Mouse (Mus musculus) embryonic facial prominence, embryonic 11.5 days (tissue): ENCODE data around the gene Rab10. TPM values are rescaled to one million over a fixed set of nuclear protein-coding genes. Genes with fewer than 3 reads are reported as not detected.
A peak's percentile ranks its signal among the peaks of the same experiment; 100 is the strongest.
"Not testable (repeated sequence)": the region's sequence is repeated elsewhere in the genome, so short reads cannot be mapped to it uniquely, and the experiment has no call there.

Experiments used
- ATAC-seq: fragments of 200-750 bp; cut with Nextera tagmentation; replicated peaks from 2 replicates; pipeline ENCODE4 v1.8.0; 2017; ENCODE audit warnings: low read depth; ENCODE audit not compliant: insufficient number of reproducible peaks, low FRiP score, low TSS enrichment
- DNase-seq: peaks from one replicate; pipeline ENCODE4 v3.0.0-alpha.2; 2015; ENCODE audit warnings: low spot score
- H3K27ac ChIP-seq: fragments of 300-500 bp; sonication (generic); replicated peaks from 2 replicates; pipeline ENCODE4 v1.5.1; 2014; ENCODE audit warnings: mild to moderate bottlenecking, low read depth, low read length, control low read depth
- H3K27me3 ChIP-seq: fragments of 300-500 bp; sonication (generic); 2 replicates; pipeline ENCODE4 v1.6.1; 2014; ENCODE audit warnings: mild to moderate bottlenecking, low read length, moderate library complexity, mixed read lengths; ENCODE audit not compliant: control insufficient read depth, insufficient read depth
- H3K36me3 ChIP-seq: fragments of 300-500 bp; sonication (generic); replicated peaks from 2 replicates; pipeline ENCODE4 v1.6.1; 2014; ENCODE audit warnings: low read depth, mild to moderate bottlenecking, low read length, moderate library complexity, mixed read lengths; ENCODE audit not compliant: control insufficient read depth, insufficient read depth
- H3K4me1 ChIP-seq: fragments of 300-500 bp; sonication (generic); 2 replicates; pipeline ENCODE4 v1.6.1; 2014; ENCODE audit warnings: low read length, mixed read lengths; ENCODE audit not compliant: control insufficient read depth, insufficient read depth
- H3K4me2 ChIP-seq: fragments of 300-500 bp; sonication (generic); 2 replicates; pipeline ENCODE4 v1.6.1; 2014; ENCODE audit warnings: low read depth, mild to moderate bottlenecking, control low read depth, low read length, moderate library complexity
- H3K4me3 ChIP-seq: fragments of 300-500 bp; sonication (generic); 2 replicates; pipeline ENCODE4 v1.5.1; 2014; ENCODE audit warnings: low read depth, low read length, control low read depth
- H3K9ac ChIP-seq: fragments of 300-500 bp; sonication (generic); replicated peaks from 2 replicates; pipeline ENCODE4 v1.6.1; 2014; ENCODE audit warnings: mild to moderate bottlenecking, control low read depth, low read length
- H3K9me3 ChIP-seq: fragments of 300-500 bp; sonication (generic); replicated peaks from 2 replicates; pipeline ENCODE4 v1.6.1; 2016; ENCODE audit warnings: mild to moderate bottlenecking, low read length, inconsistent platforms, mixed read lengths; ENCODE audit not compliant: control insufficient read depth
- WGBS: fragments of 180-500 bp; shearing (Covaris S2); extraction: QIAGEN DNeasy Blood & Tissue Kit; methylation state at CpG from one replicate; pipeline ENCODE4 v1.1.7; 2014; 5-methylcytosine and 5-hydroxymethylcytosine counted together
- polyA plus RNA-seq: library from polyadenylated mRNA; unstranded; fragments of >200 nt; fragmentation: Nextera tagmentation; extraction: Ambion mirVana; gene quantifications from 2 replicates; pipeline ENCODE4 v1.2.1, GENCODE M21; 2014

Rab10 gene
- polyA plus RNA-seq, 1 experiment from 2014 or later: 107 TPM

DNA sequence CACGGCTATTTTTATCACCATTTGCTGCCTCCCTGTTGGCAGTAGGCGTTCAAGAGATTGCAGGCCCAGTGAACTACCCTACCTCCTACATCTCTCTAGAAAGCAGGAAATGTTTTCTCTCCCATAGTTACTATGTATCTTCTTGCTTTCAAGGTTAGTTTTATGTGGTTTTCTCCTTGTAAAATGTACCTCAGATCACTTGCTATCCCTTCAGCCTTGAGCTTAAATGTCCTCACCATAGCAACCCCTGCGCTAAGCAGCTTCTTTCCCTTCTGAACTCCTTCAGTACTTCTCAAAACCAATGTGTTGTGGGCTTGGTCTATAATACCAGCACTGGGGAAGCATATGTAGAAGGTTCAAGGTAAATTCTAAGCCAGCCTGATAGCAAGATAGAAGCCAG, 3.1 kb upstream of the Rab10 start:
- WGBS: 80% methylated on average over 3 of the region's 3 CpGs
- Histone ChIP-seq H3K9me3 (no peaks in the 10 kb centered on the region), H3K36me3 (no peaks in the 10 kb centered on the region), H3K4me1 (no peaks in the 10 kb centered on the region), H3K27ac (no peak overlapping the region), H3K27me3 (no peaks in the 10 kb centered on the region), H3K9ac (no peak overlapping the region), H3K4me2 (no peak overlapping the region), H3K4me3 (no peak overlapping the region)
- no peak for DNase-seq
- ATAC-seq: no peak

- WGBS: 4% methylated on average over 15 of the region's 15 CpGs
- no peaks in the 10 kb centered on the region; the same call in 1 of the 2 replicates for H3K4me1 ChIP-seq
- H3K9ac ChIP-seq: peak overlapping the region; percentile 64
- H3K4me2 ChIP-seq: peak overlapping the region; percentile 75
- H3K9me3 ChIP-seq: no peaks in the 10 kb centered on the region
- ATAC-seq (no peak), DNase-seq (no peak)
- H3K36me3 ChIP-seq: no peaks in the 10 kb centered on the region
- H3K27me3 ChIP-seq: no peaks in the 10 kb centered on the region
- peak overlapping the region; percentile 88 for H3K4me3 ChIP-seq
- H3K27ac ChIP-seq: no peak overlapping the region; the same call in 1 of the 2 replicates
Measured at GRCm38 (mm10) chr12:3310321-3310692, 538 bp upstream of the Rab10 start.

GRCm38 (mm10) chr12:3308541-3309241, 1.1 kb downstream of the Rab10 start:
- DNase-seq (peak; percentile 41), ATAC-seq (no peak)
- Histone ChIP-seq H3K27ac (peak overlapping the region; percentile 95), H3K4me2 (peak overlapping the region; percentile 60), H3K4me1 (no peaks in the 10 kb centered on the region; the same call in 1 of the 2 replicates), H3K9me3 (no peaks in the 10 kb centered on the region), H3K36me3 (no peaks in the 10 kb centered on the region), H3K9ac (peak overlapping the region; percentile 88), H3K4me3 (peak overlapping the region; percentile 88), H3K27me3 (no peaks in the 10 kb centered on the region)
- WGBS: 3% methylated on average over 19 of the region's 19 CpGs

GRCm38 (mm10) chr12:3307587-3307986, 2.2 kb downstream of the Rab10 start:
- DNase-seq (no peak), ATAC-seq (no peak)
- WGBS: 57% methylated on average over 6 of the region's 6 CpGs
- Histone ChIP-seq H3K4me3 (peak overlapping the region; percentile 88), H3K4me2 (peak overlapping the region; percentile 51), H3K9me3 (no peaks in the 10 kb centered on the region), H3K9ac (peak overlapping the region; percentile 34), H3K27ac (no peak overlapping the region), H3K4me1 (no peaks in the 10 kb centered on the region; the same call in 1 of the 2 replicates), H3K36me3 (no peaks in the 10 kb centered on the region), H3K27me3 (no peaks in the 10 kb centered on the region)

- no peaks in the 10 kb centered on the region; the same call in 1 of the 2 replicates for H3K4me1 ChIP-seq
- H3K27ac ChIP-seq: no peak overlapping the region
- H3K9me3 ChIP-seq: no peaks in the 10 kb centered on the region
- no peak overlapping the region for H3K4me3 ChIP-seq
- DNase-seq (no peak), ATAC-seq (no peak)
- WGBS: 92% methylated on average over 2 of the region's 2 CpGs
- H3K4me2 ChIP-seq: no peak overlapping the region
- H3K36me3 ChIP-seq: no peaks in the 10 kb centered on the region
- H3K9ac ChIP-seq: no peak overlapping the region
- no peaks in the 10 kb centered on the region for H3K27me3 ChIP-seq
Measured at GRCm38 (mm10) chr12:3305238-3305637, 4.5 kb downstream of the Rab10 start.

GRCm38 (mm10) chr12:3297622-3298021, 12.1 kb downstream of the Rab10 start:
- not testable (repeated sequence) for H3K4me3 ChIP-seq, H3K9ac ChIP-seq, H3K4me2 ChIP-seq, H3K36me3 ChIP-seq, H3K4me1 ChIP-seq, ATAC-seq, H3K27ac ChIP-seq, H3K9me3 ChIP-seq, DNase-seq, H3K27me3 ChIP-seq
- WGBS: 93% methylated on average over 6 of the region's 6 CpGs

GRCm38 (mm10) chr12:3296056-3296455, 13.7 kb downstream of the Rab10 start:
- H3K4me2 ChIP-seq: no peak overlapping the region
- no peak overlapping the region for H3K9ac ChIP-seq
- H3K4me3 ChIP-seq: no peak overlapping the region
- 94% methylated on average over 2 of the region's 2 CpGs for WGBS
- no peak overlapping the region for H3K27ac ChIP-seq
- ATAC-seq (no peak), DNase-seq (no peak)
- no peaks in the 10 kb centered on the region for H3K27me3 ChIP-seq
- no peaks in the 10 kb centered on the region for H3K4me1 ChIP-seq
- no peaks in the 10 kb centered on the region; the same call in 1 of the 2 replicates for H3K36me3 ChIP-seq
- H3K9me3 ChIP-seq: no peaks in the 10 kb centered on the region

- DNase-seq: no peak
- H3K4me2 ChIP-seq: no peak overlapping the region
- H3K36me3 ChIP-seq: no peaks in the 10 kb centered on the region; the same call in 1 of the 2 replicates
- no peak overlapping the region for H3K27ac ChIP-seq
- no peak for ATAC-seq
- no peaks in the 10 kb centered on the region for H3K9me3 ChIP-seq
- H3K27me3 ChIP-seq: no peaks in the 10 kb centered on the region
- WGBS: 87% methylated on average over 1 of the region's 1 CpGs
- no peak overlapping the region for H3K9ac ChIP-seq
- H3K4me3 ChIP-seq: no peak overlapping the region
- H3K4me1 ChIP-seq: no peaks in the 10 kb centered on the region
Measured at GRCm38 (mm10) chr12:3291849-3292248, 17.9 kb downstream of the Rab10 start.
